Mouse (Mus musculus): ENCODE measurements around the gene Tor1aip1. TPM values are rescaled to one million over a fixed set of nuclear protein-coding genes. Genes with fewer than 3 reads are reported as not detected.
"Not testable (repeated sequence)": the region's sequence is repeated elsewhere in the genome, so short reads cannot be mapped to it uniquely, and the experiment has no call there.

Tor1aip1 gene
- polyA plus RNA-seq, 1 experiment from 2014 or later, result 34.7 TPM

DNA sequence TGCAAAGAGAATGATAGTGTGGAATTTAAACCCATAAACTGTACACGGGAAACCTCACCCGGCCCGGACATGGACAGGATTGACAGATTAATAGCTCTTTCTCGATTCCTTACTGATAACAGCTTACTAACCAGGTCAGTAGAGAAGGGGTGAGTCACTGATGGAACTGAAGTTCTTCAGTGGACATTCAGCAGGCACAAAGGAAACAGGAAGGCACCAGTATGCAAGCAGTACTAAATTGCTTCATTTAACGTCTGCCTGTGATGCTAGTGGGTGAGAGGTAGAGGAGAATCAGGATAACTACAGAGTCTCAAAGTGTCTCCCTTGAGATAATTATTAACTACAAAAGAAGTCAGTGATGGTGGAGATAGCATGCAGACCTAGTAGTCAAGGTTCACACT lies 7.9 kb upstream of the Tor1aip1 start:
- Histone ChIP-seq H3K4me2 (replicated peaks; ENCODE audit: low read depth) (peak overlapping the region; percentile 64; the same call in 1 of the 2 replicates), H3K27me3 (replicated peaks; ENCODE audit: control insufficient read depth, insufficient read depth, low read length) (no peaks in the 10 kb centered on the region), H3K9me3 (ENCODE audit: control insufficient read depth) (no peaks in the 10 kb centered on the region), H3K4me3 (ENCODE audit: low read depth, low read length) (no peak overlapping the region), H3K36me3 (ENCODE audit: control insufficient read depth, insufficient read depth) (peaks cover 38% of the 10 kb centered on the region), H3K4me1 (replicated peaks; ENCODE audit: control insufficient read depth, insufficient read depth, low read length) (0 out of 2 replicates have a peak, but pooled peaks cover 9% of the 10 kb centered on the region), H3K27ac (ENCODE audit: low read depth, low read length) (peak overlapping the region; percentile 94; the same call in 1 of the 2 replicates), H3K9ac (ENCODE audit: low read depth, low read length) (no peak overlapping the region)
- peak; percentile 64 for ATAC-seq
- no peak for TF ChIP-seq CTCF (IDR thresholded peaks at IDR 0.05; ENCODE audit: low read depth)
- 34% methylated on average over 5 of the region's 5 CpGs for WGBS

DNA sequence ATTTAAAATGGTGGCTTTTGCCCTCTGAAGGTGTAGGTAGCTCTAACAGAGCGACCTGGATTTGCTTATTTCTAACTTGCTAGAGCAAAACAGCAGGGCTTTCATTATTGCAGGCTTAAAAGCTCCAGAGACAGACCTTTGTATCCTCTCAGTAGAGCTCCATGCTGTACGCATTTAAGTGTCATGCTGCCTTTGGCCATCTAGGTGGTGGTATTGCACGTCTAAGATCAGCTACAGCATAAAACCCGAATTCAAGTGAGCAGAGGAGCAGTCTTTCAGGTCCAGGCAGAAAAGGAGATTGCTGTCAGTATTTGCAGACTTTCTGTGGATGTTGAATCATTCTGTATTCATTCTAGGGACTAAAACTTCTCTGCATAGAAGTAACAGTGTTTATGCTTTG lies 6.7 kb upstream of the Tor1aip1 start:
- Histone ChIP-seq H3K4me2 (replicated peaks; ENCODE audit: low read depth) (peak overlapping the region; percentile 64), H3K36me3 (ENCODE audit: control insufficient read depth, insufficient read depth) (peaks cover 30% of the 10 kb centered on the region), H3K9ac (ENCODE audit: low read depth, low read length) (no peak overlapping the region), H3K27me3 (replicated peaks; ENCODE audit: control insufficient read depth, insufficient read depth, low read length) (no peaks in the 10 kb centered on the region), H3K4me3 (ENCODE audit: low read depth, low read length) (0 out of 2 replicates have a peak overlapping the region, but pooled peaks have one; percentile 14), H3K27ac (ENCODE audit: low read depth, low read length) (peak overlapping the region; percentile 94), H3K9me3 (ENCODE audit: control insufficient read depth) (no peaks in the 10 kb centered on the region), H3K4me1 (replicated peaks; ENCODE audit: control insufficient read depth, insufficient read depth, low read length) (0 out of 2 replicates have a peak, but pooled peaks cover 5% of the 10 kb centered on the region)
- ATAC-seq, result peak; percentile 39; the same call in 1 of the 2 replicates
- 12% methylated on average over 4 of the region's 4 CpGs for WGBS
- TF ChIP-seq CTCF (IDR thresholded peaks at IDR 0.05; ENCODE audit: low read depth), result peak; percentile 84

DNA sequence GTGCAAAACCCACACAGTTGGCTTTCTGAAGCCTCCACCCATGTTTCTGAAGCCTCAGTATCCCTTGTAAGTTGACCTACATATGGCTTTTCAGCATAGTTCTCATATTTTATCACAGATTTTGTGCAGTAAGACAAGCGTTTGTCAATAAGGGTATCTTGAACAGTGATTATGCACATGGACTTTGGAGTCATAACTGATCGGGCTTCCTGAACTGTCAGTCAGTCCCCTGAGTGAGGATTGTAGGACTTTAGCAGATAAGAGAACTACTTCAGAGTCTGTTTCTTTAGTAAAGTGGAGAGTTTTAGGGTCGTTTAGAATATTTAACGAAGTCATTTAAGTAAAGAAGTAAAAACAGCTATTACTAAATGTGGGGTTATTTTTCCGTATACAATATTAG lies 6.2 kb upstream of the Tor1aip1 start:
- peaks cover 25% of the 10 kb centered on the region for H3K36me3 ChIP-seq (ENCODE audit: control insufficient read depth, insufficient read depth)
- no peaks in the 10 kb centered on the region for H3K27me3 ChIP-seq (replicated peaks; ENCODE audit: control insufficient read depth, insufficient read depth, low read length)
- ATAC-seq, result peak; percentile 58
- 40% methylated on average over 5 of the region's 5 CpGs for WGBS
- TF ChIP-seq CTCF (IDR thresholded peaks at IDR 0.05; ENCODE audit: low read depth), result no peak
- H3K9ac ChIP-seq (ENCODE audit: low read depth, low read length), result no peak overlapping the region; the same call in 1 of the 2 replicates
- no peaks in the 10 kb centered on the region for H3K9me3 ChIP-seq (ENCODE audit: control insufficient read depth)
- 0 out of 2 replicates have a peak, but pooled peaks cover 3% of the 10 kb centered on the region for H3K4me1 ChIP-seq (replicated peaks; ENCODE audit: control insufficient read depth, insufficient read depth, low read length)
- H3K4me3 ChIP-seq (ENCODE audit: low read depth, low read length), result peak overlapping the region; percentile 61
- H3K27ac ChIP-seq (ENCODE audit: low read depth, low read length), result peak overlapping the region; percentile 94
- peak overlapping the region; percentile 64 for H3K4me2 ChIP-seq (replicated peaks; ENCODE audit: low read depth)

DNA sequence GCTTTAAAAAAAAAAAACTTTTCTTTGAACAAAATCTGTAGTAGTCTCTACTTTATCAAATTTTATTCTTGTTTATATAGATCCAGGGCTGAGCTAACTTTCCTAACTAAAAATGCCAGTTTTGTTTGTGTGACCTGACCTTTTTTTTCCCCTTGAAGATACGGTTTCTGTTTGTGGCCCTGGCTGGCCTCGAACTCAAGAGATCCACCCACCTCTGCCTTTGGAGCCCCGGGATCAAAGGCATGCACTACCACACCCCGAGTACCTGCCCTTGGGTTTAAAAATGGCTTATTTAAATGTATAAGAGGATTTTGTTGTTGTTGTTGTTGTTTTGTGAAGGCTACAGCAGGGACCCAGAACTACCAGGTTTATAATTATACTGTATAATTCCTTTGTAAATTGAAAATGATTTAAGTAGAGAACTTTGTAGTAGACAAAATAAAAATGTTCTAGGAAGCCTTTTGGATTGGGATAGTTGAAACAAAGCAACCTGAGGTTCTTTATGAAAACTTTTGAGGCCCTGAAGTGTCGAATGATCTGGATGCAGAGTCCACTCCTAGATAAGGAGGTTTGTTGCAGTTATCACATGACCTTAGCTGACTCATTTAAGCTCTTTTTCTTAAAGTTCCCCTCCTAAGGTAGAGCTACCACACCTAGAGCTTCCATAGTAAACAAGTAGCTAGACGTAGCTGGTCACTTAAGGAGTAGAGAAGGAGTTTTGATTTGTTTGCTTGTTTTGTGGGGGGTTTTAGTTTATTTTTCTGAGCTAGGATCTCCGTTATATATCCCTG lies 5.4 kb upstream of the Tor1aip1 start:
- WGBS, result 17% methylated on average over 7 of the region's 7 CpGs
- TF ChIP-seq CTCF (IDR thresholded peaks at IDR 0.05; ENCODE audit: low read depth), result no peak
- no peaks in the 10 kb centered on the region for H3K27me3 ChIP-seq (replicated peaks; ENCODE audit: control insufficient read depth, insufficient read depth, low read length)
- ATAC-seq, result peak; percentile 48
- peak overlapping the region; percentile 61 for H3K9ac ChIP-seq (ENCODE audit: low read depth, low read length)
- peak overlapping the region; percentile 64 for H3K4me2 ChIP-seq (replicated peaks; ENCODE audit: low read depth)
- H3K9me3 ChIP-seq (ENCODE audit: control insufficient read depth), result no peaks in the 10 kb centered on the region
- H3K4me3 ChIP-seq (ENCODE audit: low read depth, low read length), result peak overlapping the region; percentile 61
- peaks cover 19% of the 10 kb centered on the region for H3K36me3 ChIP-seq (ENCODE audit: control insufficient read depth, insufficient read depth)
- peak overlapping the region; percentile 94 for H3K27ac ChIP-seq (ENCODE audit: low read depth, low read length)
- H3K4me1 ChIP-seq (replicated peaks; ENCODE audit: control insufficient read depth, insufficient read depth, low read length), result 0 out of 2 replicates have a peak, but pooled peaks cover 3% of the 10 kb centered on the region

DNA sequence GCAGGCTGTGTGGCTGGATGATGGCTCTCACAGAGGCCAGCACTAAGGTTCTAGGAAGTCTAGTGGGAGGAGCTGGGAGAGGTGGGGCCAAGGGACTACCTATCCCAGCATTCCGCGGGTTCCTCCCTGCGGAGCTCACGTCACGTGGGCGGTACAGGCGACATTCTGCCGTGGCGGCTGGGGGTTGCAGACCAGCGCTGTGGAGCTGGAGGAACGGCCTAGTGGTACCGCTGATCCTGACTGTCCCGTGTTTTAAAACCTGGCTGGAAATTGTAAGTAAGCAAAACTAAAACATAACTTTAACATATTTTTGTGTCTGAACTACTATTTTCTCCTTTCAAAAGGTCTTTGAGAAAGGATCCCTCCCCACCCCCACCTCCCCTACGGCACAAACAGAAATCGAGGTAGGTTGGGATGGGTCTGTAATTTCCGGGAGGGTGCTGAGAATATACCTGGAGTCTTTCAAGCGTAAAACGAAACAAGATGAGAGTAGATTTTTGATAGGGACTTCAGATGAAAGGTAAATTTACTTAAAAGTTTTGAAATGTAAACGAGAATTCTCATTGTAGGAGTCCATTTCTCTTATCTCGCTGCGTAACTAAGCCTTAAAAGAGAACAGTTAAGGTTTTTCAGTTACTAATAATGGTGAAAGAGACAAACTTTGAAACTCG lies 4.6 kb upstream of the Tor1aip1 start:
- Histone ChIP-seq H3K4me3 (ENCODE audit: low read depth, low read length) (peak overlapping the region; percentile 61), H3K9ac (ENCODE audit: low read depth, low read length) (peak overlapping the region; percentile 48), H3K9me3 (ENCODE audit: control insufficient read depth) (no peaks in the 10 kb centered on the region), H3K36me3 (ENCODE audit: control insufficient read depth, insufficient read depth) (peaks cover 14% of the 10 kb centered on the region), H3K27me3 (replicated peaks; ENCODE audit: control insufficient read depth, insufficient read depth, low read length) (no peaks in the 10 kb centered on the region), H3K4me2 (replicated peaks; ENCODE audit: low read depth) (peak overlapping the region; percentile 64), H3K27ac (ENCODE audit: low read depth, low read length) (peak overlapping the region; percentile 94), H3K4me1 (replicated peaks; ENCODE audit: control insufficient read depth, insufficient read depth, low read length) (0 out of 2 replicates have a peak, but pooled peaks cover 3% of the 10 kb centered on the region)
- no peak for TF ChIP-seq CTCF (IDR thresholded peaks at IDR 0.05; ENCODE audit: low read depth)
- WGBS, result 2% methylated on average over 22 of the region's 22 CpGs
- peak; percentile 60 for ATAC-seq

DNA sequence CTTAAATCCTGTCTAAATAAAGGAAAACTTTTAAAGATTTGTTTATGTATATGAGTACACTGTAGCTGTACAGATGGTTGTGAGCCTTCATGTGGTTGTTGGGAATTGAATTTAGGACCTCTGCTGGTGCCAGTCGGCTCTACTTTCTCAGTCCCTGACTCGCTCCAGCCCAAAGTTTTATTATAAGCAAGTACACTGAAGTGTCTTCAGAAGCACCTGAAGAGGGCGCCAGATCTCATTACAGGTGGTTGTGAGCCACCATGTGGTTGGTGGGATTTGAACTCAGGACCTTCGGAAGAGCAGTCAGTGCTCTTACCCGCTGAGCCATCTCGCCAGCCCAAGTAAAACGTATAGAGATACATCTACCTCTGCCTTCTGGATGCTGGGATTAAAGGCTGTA lies 3.7 kb upstream of the Tor1aip1 start:
- not testable (repeated sequence) for ATAC-seq; H3K27ac ChIP-seq (ENCODE audit: low read depth, low read length)

More for the DNA sequence above, 3.7 kb upstream of the Tor1aip1 start:
- WGBS, result 72% methylated on average over 7 of the region's 7 CpGs
- peak; percentile 54 for TF ChIP-seq CTCF (IDR thresholded peaks at IDR 0.05; ENCODE audit: low read depth)
- H3K4me2 ChIP-seq (replicated peaks; ENCODE audit: low read depth); H3K27me3 ChIP-seq (replicated peaks; ENCODE audit: control insufficient read depth, insufficient read depth, low read length); H3K36me3 ChIP-seq (ENCODE audit: control insufficient read depth, insufficient read depth); H3K4me1 ChIP-seq (replicated peaks; ENCODE audit: control insufficient read depth, insufficient read depth, low read length); H3K9me3 ChIP-seq (ENCODE audit: control insufficient read depth); H3K9ac ChIP-seq (ENCODE audit: low read depth, low read length); H3K4me3 ChIP-seq (ENCODE audit: low read depth, low read length): not testable (repeated sequence)
